Mouse (Mus musculus): ENCODE measurements around the gene Alk. TPM values are rescaled to one million over a fixed set of nuclear protein-coding genes. Genes with fewer than 3 reads are reported as not detected.

The Alk gene
- total and polyA plus RNA-seq, 3 experiments = 0.02 TPM; not detected in 2

- 46% methylated on average over 5 of the region's 5 CpGs for WGBS
- intact Hi-C loops (cut with DNase I) = no loop called here
- Histone ChIP-seq H3K36me3 (ENCODE audit: control insufficient read depth, insufficient read depth, low read length) (no peaks in the 10 kb centered on the region), H3K27ac (no peak overlapping the region), H3K27me3 (ENCODE audit: control insufficient read depth, insufficient read depth, low read length) (no peaks in the 10 kb centered on the region), H3K79me2 (replicated peaks; ENCODE audit: control insufficient read depth, insufficient read depth, low read length) (no peaks in the 10 kb centered on the region), H3K4me1 (ENCODE audit: control insufficient read depth, insufficient read depth, low read length) (no peaks in the 10 kb centered on the region; the same call in 1 of the 2 replicates), H3K4me3 (no peak overlapping the region), H3K9ac (ENCODE audit: low read depth, low read length) (no peak overlapping the region)
- no peak for TF ChIP-seq EP300 (IDR thresholded peaks at IDR 0.05; ENCODE audit: insufficient read depth, low read depth, low read length)
- TF ChIP-seq POLR2A (IDR thresholded peaks at IDR 0.05; ENCODE audit: insufficient read depth, low read depth, low read length) = no peak
- TF ChIP-seq CTCF (IDR thresholded peaks at IDR 0.05) = no peak
- DNase-seq = no peak
Measured at GRCm38 (mm10) chr17:72477889-72478405, 126.5 kb downstream of the Alk start.

- TF ChIP-seq EP300 (IDR thresholded peaks at IDR 0.05; ENCODE audit: insufficient read depth, low read depth, low read length) = no peak
- TF ChIP-seq POLR2A (IDR thresholded peaks at IDR 0.05; ENCODE audit: insufficient read depth, low read depth, low read length) = no peak
- H3K27me3 ChIP-seq (ENCODE audit: control insufficient read depth, insufficient read depth, low read length) = no peaks in the 10 kb centered on the region
- intact Hi-C loops (cut with DNase I) = no loop called here
- no peak overlapping the region for H3K9ac ChIP-seq (ENCODE audit: low read depth, low read length)
- DNase-seq = no peak
- 36% methylated on average over 4 of the region's 4 CpGs for WGBS
- no peaks in the 10 kb centered on the region; the same call in 1 of the 2 replicates for H3K4me1 ChIP-seq (ENCODE audit: control insufficient read depth, insufficient read depth, low read length)
- no peak overlapping the region for H3K4me3 ChIP-seq
- H3K36me3 ChIP-seq (ENCODE audit: control insufficient read depth, insufficient read depth, low read length) = no peaks in the 10 kb centered on the region
- no peaks in the 10 kb centered on the region for H3K79me2 ChIP-seq (replicated peaks; ENCODE audit: control insufficient read depth, insufficient read depth, low read length)
- no peak overlapping the region for H3K27ac ChIP-seq
Measured at GRCm38 (mm10) chr17:72476956-72477355, 127.5 kb downstream of the Alk start.

- 74% methylated on average over 5 of the region's 5 CpGs for WGBS
- H3K27me3 ChIP-seq (ENCODE audit: control insufficient read depth, insufficient read depth, low read length) = no peaks in the 10 kb centered on the region
Measured at GRCm38 (mm10) chr17:72474166-72474565, 130.3 kb downstream of the Alk start.

GRCm38 (mm10) chr17:72448477-72448876 lies 155.9 kb downstream of the Alk start:
- Histone ChIP-seq H3K9ac (ENCODE audit: low read depth, low read length) (no peak overlapping the region), H3K4me3 (no peak overlapping the region), H3K79me2 (replicated peaks; ENCODE audit: control insufficient read depth, insufficient read depth, low read length) (no peaks in the 10 kb centered on the region), H3K36me3 (ENCODE audit: control insufficient read depth, insufficient read depth, low read length) (no peaks in the 10 kb centered on the region), H3K27me3 (ENCODE audit: control insufficient read depth, insufficient read depth, low read length) (no peaks in the 10 kb centered on the region), H3K4me1 (ENCODE audit: control insufficient read depth, insufficient read depth, low read length) (no peaks in the 10 kb centered on the region), H3K27ac (no peak overlapping the region)
- WGBS = 39% methylated on average over 4 of the region's 4 CpGs
- no peak for TF ChIP-seq POLR2A (IDR thresholded peaks at IDR 0.05; ENCODE audit: insufficient read depth, low read depth, low read length)
- no peak for TF ChIP-seq EP300 (IDR thresholded peaks at IDR 0.05; ENCODE audit: insufficient read depth, low read depth, low read length)
- TF ChIP-seq CTCF (IDR thresholded peaks at IDR 0.05) = no peak
- DNase-seq = peak; percentile 51 to 62
- intact Hi-C loops (cut with DNase I) = no loop called here

More at GRCm38 (mm10) chr17:72474166-72474565, 130.3 kb downstream of the Alk start:
- Histone ChIP-seq H3K4me1 (ENCODE audit: control insufficient read depth, insufficient read depth, low read length) (no peaks in the 10 kb centered on the region; the same call in 1 of the 2 replicates), H3K4me3 (no peak overlapping the region), H3K9ac (ENCODE audit: low read depth, low read length) (no peak overlapping the region), H3K36me3 (ENCODE audit: control insufficient read depth, insufficient read depth, low read length) (no peaks in the 10 kb centered on the region), H3K79me2 (replicated peaks; ENCODE audit: control insufficient read depth, insufficient read depth, low read length) (no peaks in the 10 kb centered on the region), H3K27ac (no peak overlapping the region)
- intact Hi-C loops (cut with DNase I) = no loop called here
- TF ChIP-seq CTCF (IDR thresholded peaks at IDR 0.05) (no peak), POLR2A (IDR thresholded peaks at IDR 0.05; ENCODE audit: insufficient read depth, low read depth, low read length) (no peak), EP300 (IDR thresholded peaks at IDR 0.05; ENCODE audit: insufficient read depth, low read depth, low read length) (no peak)
- DNase-seq = no peak

- H3K36me3 ChIP-seq (ENCODE audit: control insufficient read depth, insufficient read depth, low read length) = no peaks in the 10 kb centered on the region
- no peaks in the 10 kb centered on the region for H3K27me3 ChIP-seq (ENCODE audit: control insufficient read depth, insufficient read depth, low read length)
- 64% methylated on average over 3 of the region's 3 CpGs for WGBS
- DNase-seq = no peak
- no peak overlapping the region for H3K9ac ChIP-seq (ENCODE audit: low read depth, low read length)
- H3K27ac ChIP-seq = no peak overlapping the region
- TF ChIP-seq CTCF (IDR thresholded peaks at IDR 0.05) = no peak
- no peak for TF ChIP-seq POLR2A (IDR thresholded peaks at IDR 0.05; ENCODE audit: insufficient read depth, low read depth, low read length)
- TF ChIP-seq EP300 (IDR thresholded peaks at IDR 0.05; ENCODE audit: insufficient read depth, low read depth, low read length) = no peak
- H3K4me1 ChIP-seq (ENCODE audit: control insufficient read depth, insufficient read depth, low read length) = no peaks in the 10 kb centered on the region
- intact Hi-C loops (cut with DNase I) = no loop called here
- H3K79me2 ChIP-seq (replicated peaks; ENCODE audit: control insufficient read depth, insufficient read depth, low read length) = no peaks in the 10 kb centered on the region
- no peak overlapping the region for H3K4me3 ChIP-seq
Measured at GRCm38 (mm10) chr17:72445204-72446177, 158.9 kb downstream of the Alk start.

- no peak for DNase-seq
- TF ChIP-seq EP300 (IDR thresholded peaks at IDR 0.05; ENCODE audit: insufficient read depth, low read depth, low read length) = no peak
- no peak for TF ChIP-seq POLR2A (IDR thresholded peaks at IDR 0.05; ENCODE audit: insufficient read depth, low read depth, low read length)
- no peak for TF ChIP-seq CTCF (IDR thresholded peaks at IDR 0.05)
- Histone ChIP-seq H3K4me3 (no peak overlapping the region), H3K79me2 (replicated peaks; ENCODE audit: control insufficient read depth, insufficient read depth, low read length) (no peaks in the 10 kb centered on the region), H3K9ac (ENCODE audit: low read depth, low read length) (no peak overlapping the region), H3K27ac (no peak overlapping the region), H3K36me3 (ENCODE audit: control insufficient read depth, insufficient read depth, low read length) (no peaks in the 10 kb centered on the region), H3K27me3 (ENCODE audit: control insufficient read depth, insufficient read depth, low read length) (no peaks in the 10 kb centered on the region), H3K4me1 (ENCODE audit: control insufficient read depth, insufficient read depth, low read length) (no peaks in the 10 kb centered on the region)
- 64% methylated on average over 4 of the region's 4 CpGs for WGBS
- intact Hi-C loops (cut with DNase I) = no loop called here
Measured at GRCm38 (mm10) chr17:72417451-72417850, 187.0 kb downstream of the Alk start.
